Mouse (Mus musculus) layer of hippocampus, postnatal 36 days (tissue): ENCODE results near the gene Galk1. TPM values are rescaled to one million over a fixed set of nuclear protein-coding genes. Genes with fewer than 3 reads are reported as not detected.
"Not testable (repeated sequence)": the region's sequence is repeated elsewhere in the genome, so short reads cannot be mapped to it uniquely, and the experiment has no call there.

Experiments used
- DNase-seq, 2 experiments: peaks; one replicate each; pipeline ENCODE4 v3.0.0; 2022
- total RNA-seq, 2 experiments: library from RNA; stranded (reverse); gene quantifications; 2 replicates each; pipeline ENCODE4 v1.2.3; 2021

Gene Galk1
- total RNA-seq, 2 experiments from 2014 or later: 13.4 to 14.2 TPM

DNA sequence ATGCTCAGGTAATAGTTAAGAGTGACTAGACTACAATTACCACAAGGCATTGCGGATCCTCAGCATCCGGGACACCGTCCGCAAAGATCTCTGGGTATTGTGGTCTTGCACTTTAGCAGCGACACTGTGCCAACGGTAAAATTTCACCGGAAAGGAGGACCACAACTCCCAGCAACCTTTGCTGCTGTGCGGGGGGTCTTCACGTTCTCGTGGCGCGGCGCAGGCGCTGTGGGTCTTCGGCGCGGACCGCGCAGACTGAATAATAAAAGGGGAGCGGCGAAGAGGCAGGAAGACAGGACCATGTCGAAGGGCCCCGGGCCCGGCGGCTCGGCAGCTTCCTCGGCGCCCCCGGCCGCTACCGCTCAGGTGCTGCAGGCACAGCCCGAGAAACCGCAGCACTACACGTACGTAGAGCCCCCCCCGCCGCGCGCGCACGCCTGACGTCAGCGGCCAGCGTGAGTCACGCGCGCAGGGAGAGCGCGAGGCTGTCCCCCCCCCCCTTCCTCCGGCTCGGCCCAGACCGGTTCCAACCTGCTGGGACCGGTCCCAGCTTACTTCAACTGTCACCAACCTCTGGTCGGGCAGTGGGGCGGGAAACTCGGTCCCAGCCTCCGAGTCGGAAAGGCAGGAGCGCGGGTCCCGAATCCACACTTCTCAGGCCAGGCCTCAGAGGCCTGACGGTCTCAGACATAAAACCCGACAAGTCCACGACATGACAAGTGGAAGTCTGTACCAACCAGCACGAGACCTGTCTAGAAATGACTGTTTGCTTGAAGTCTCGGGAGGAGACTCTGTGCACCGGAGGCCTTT is 17.8 kb upstream of the Galk1 start, which contains the start of gene Unk:
Gene Unk (plus strand): TSS at position 235 of the 810 bp plus-strand sequence.
- peak; percentile 98 for DNase-seq

DNA sequence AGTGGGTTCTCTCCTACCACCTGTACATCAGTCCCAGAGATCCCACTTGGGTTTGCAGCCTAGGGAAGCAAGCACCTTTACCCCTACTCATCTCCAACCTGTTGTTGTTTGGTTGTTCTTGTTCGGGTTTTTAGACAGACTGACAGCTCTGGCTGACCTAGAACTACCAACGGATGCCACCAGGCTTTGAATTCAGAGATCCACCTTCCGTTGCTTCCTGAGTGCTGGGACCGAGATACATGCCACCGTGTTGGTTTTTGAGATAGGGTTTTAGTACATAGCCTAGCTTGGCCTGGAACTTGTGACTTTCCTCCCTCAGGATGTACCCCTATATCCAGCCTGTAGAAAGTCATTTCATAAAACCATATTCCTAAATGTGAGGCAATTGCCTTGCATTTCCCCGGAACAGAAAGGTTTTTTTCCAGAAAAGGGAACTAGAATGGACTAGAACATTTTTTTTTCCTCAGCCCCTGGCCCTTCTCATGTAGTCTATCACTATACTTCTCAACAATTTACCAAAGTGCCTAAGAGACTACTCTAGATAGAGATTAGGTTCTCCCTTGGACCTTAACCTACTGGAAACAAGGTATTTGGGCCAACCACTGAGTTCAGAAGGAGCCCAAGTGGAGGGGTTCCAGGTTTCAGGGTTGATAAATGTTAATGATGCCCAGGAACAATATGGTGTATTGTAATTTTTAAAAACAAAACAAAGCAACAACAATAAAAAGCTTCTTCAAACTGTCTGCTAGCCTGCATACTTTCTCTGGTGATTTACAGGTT is 16.8 kb upstream of the Galk1 start:
- DNase-seq: no peak

- DNase-seq: no peak
Measured at GRCm38 (mm10) chr11:116028177-116028865, 15.8 kb upstream of the Galk1 start.

- DNase-seq: no peak
Measured at GRCm38 (mm10) chr11:116027756-116028155, 15.2 kb upstream of the Galk1 start, which contains the start of gene H3f3b. Gene H3f3b (minus strand): TSS chr11:116027962.

- no peak for DNase-seq
Measured at GRCm38 (mm10) chr11:116025056-116025845, 12.7 kb upstream of the Galk1 start.

- peak; percentile 93 to 95 for DNase-seq
Measured at GRCm38 (mm10) chr11:116024356-116024808, 11.9 kb upstream of the Galk1 start.

DNA sequence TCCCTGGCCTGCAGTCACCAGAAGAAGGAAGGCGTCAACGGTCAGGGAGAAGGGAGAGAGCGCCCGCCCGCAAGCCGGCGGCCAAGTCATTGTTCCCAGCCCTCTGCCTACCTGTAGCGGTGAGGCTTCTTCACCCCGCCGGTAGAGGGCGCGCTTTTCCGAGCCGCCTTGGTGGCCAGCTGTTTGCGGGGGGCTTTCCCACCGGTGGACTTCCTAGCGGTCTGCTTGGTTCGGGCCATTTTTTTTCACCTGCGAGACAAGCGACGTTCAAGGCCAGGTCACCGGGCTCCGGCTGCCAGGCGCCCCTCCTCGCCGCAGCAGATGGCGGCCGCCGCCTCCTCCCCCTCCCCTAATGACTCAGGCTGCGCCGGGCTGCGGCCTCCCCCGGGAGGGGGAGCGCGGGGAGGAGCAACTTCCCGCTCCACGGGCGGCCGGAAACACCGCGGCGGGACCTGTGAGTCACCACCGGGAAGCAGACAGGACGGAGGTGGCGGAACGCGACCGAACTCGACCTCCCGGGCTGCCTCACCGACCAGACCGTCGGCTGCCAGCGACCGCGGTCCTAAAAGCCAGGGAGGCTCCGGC is 11.3 kb upstream of the Galk1 start:
- peak; percentile 79 to 84 for DNase-seq

- not testable (repeated sequence) for DNase-seq
Measured at GRCm38 (mm10) chr11:116023074-116023770, 10.7 kb upstream of the Galk1 start.

DNA sequence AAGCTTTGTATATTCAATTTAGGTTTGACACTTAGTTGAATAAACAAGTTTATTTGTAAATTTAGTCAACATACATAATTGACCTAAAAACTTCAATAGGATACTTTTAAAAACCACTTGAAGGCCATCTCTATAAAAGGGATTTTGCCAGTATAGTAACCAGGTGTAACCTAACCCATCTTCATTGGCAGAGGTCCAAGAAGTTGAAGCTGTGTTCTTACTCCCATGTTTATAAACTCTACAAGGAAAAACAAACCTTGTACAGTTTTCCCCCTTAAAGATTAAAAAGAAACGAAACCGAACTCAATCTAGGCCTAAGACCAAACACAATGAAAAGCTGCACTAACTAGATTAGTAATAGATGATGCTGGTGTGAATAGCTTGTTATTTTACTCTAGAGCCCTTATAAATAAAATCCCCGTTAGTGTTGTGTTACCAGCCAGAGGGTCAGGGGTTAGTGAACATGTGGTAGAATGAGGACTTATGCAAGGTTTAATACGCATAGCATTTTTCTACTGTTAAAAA is 9.8 kb upstream of the Galk1 start:
- DNase-seq: no peak

DNA sequence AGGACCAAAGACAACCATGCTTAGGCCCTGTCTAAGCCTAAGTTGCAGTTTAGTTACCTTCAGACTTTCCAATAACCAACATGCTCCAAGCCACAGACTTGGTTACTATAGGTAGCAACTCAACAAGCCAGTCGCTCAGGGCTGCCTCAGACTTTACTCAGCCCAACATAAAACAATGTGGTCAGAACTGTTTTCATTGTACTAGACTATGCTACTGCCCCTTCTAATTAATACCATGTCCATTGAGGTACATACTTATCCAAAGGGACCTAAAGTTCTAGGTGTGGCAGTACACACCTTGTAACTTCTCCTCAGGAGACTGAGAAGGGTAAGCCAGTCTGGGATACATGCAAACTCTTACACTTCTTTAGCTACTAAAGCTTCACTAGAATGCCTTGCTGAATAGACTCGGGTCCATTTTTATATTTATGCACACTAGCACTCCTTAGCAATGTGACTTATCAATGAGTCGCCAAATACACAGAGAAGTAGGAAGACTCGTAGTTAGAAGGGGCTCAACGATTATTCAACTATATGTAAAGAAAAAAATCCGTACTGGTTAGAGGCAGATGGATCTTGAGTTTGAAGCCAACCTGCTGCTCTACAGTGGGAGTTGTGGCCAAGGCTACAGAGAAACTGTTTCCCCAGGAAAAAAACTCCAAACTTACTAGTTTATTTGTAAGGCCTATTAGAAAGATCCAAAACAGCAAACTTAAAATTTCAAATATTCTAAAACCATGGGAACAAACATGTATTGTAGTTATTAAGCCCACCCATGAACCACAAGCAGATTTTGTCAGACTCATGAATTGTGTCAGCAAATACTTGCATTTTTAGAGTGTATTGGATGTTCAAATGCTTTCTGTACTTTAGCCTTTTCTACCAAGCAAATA is 9.1 kb upstream of the Galk1 start:
- no peak for DNase-seq

DNA sequence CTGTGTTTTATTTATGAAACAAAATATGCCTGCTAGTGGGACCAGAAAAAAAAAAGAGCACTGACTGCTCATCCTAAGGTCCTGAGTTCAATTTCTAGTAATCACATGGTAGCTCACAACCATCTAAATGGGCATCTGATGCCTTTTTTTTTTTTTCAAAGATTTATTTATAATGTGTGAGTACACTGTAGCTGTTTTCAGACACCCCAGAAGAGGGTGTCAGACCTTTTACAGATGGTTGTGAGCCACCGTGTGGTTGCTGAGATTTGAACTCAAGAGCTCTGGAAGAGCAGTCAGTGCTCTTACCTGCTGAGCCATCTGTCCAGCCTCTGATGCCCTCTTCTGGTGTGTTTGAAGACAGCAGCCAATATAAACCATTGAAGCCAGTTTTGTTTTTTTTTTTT is 8.0 kb upstream of the Galk1 start:
- no peak for DNase-seq

- DNase-seq: no peak
Measured at GRCm38 (mm10) chr11:116019976-116020411, 7.5 kb upstream of the Galk1 start.

- DNase-seq: no peak
Measured at GRCm38 (mm10) chr11:116019360-116019791, 6.9 kb upstream of the Galk1 start.

DNA sequence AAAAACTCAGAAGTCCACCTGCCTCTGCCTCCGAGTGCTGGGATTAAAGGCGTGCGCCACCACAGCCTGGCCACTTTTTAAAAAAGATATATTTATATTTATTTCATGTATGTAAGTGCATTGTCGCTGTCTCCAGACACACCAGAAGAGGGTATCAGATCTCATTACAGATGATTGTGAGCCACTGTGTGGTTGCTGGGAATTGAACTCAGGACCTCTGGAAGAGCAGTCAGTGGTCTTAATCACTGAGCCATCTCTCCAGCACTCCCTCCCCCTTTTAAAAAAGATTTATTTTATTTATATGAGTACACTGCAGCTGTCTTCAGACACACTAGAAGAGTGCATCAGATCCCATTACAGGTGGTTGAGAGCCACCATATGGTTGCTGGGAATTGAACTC is 6.3 kb upstream of the Galk1 start:
- DNase-seq: not testable (repeated sequence)

DNA sequence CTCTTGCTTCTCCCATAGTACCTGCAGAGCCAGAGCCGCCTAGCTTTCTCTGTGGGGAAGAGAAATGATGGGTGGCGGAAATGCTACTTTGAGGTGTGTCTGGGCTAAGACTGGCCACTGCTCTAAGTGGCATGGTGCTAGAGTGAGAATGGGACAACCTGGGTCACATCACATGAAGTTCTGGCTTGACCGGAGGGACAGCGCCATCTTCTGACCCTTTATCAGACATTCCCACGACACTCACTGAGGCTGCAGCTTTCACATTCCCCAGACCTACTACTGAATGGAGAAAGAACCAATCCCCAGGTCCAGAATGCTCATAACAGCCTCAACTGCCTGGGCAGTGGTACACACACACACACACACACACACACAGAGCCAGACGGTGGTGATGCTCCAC is 5.6 kb upstream of the Galk1 start:
- DNase-seq: no peak

GRCm38 (mm10) chr11:116014821-116015220 is 2.3 kb upstream of the Galk1 start:
- no peak for DNase-seq

- no peak for DNase-seq
Measured at GRCm38 (mm10) chr11:116011529-116012261, 824 bp downstream of the Galk1 start.

- DNase-seq: no peak
Measured at GRCm38 (mm10) chr11:116010948-116011347, 1.6 kb downstream of the Galk1 start.

DNA sequence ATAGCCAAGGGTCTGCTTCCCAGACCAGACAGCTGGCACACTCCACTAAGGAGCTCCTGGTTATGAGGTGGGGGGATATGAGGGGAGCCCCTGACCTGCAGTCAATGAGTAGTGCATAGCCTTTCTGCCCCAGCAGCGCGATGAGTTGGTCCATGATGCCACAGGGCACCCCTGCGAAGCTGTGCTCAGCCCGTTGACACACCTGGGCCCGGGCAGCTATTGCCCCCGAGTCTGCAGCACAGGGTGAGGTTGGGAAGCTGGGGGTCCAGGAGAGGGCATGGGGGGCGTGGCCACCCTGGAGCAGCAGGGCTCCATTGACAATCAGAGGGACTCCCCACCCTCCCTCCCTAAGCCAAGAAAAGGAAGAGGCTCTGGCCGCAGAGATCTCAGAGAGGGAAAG is 2.4 kb downstream of the Galk1 start:
- no peak for DNase-seq
